Mouse (Mus musculus) kidney, embryonic 14.5 days (tissue): ENCODE data around the gene Gm44502. TPM values are rescaled to one million over a fixed set of nuclear protein-coding genes. Genes with fewer than 3 reads are reported as not detected.

ENCODE experiments used
- ATAC-seq: fragments of 200-750 bp; cut with Nextera tagmentation; 2 replicates; pipeline ENCODE4 v1.8.0; 2017; ENCODE audit warnings: moderate number of reproducible peaks, mild to moderate bottlenecking, moderate TSS enrichment, moderate library complexity; ENCODE audit not compliant: low FRiP score, low TSS enrichment
- H3K27ac ChIP-seq: fragments of 300-500 bp; sonication (generic); 2 replicates; pipeline ENCODE4 v1.5.1; 2014; ENCODE audit warnings: low read depth, mild to moderate bottlenecking, low read length, moderate library complexity, mixed read lengths
- H3K27me3 ChIP-seq: fragments of 300-500 bp; sonication (generic); 2 replicates; pipeline ENCODE4 v1.6.1; 2014; ENCODE audit warnings: mild to moderate bottlenecking, low read length; ENCODE audit not compliant: control insufficient read depth, insufficient read depth
- H3K36me3 ChIP-seq: fragments of 300-500 bp; sonication (generic); 2 replicates; pipeline ENCODE4 v1.6.1; 2014; ENCODE audit warnings: low read length, mixed read lengths; ENCODE audit not compliant: control insufficient read depth, insufficient read depth
- H3K4me1 ChIP-seq: fragments of 300-500 bp; sonication (generic); 2 replicates; pipeline ENCODE4 v1.6.1; 2014; ENCODE audit warnings: low read length, mixed read lengths; ENCODE audit not compliant: control insufficient read depth, insufficient read depth
- H3K4me2 ChIP-seq: fragments of 300-500 bp; sonication (generic); replicated peaks from 2 replicates; pipeline ENCODE4 v1.6.1; 2014; ENCODE audit warnings: low read depth, mild to moderate bottlenecking, low read length
- H3K4me3 ChIP-seq: fragments of 300-500 bp; sonication (generic); 2 replicates; pipeline ENCODE4 v1.5.1; 2014; ENCODE audit warnings: mild to moderate bottlenecking, low read length
- H3K9ac ChIP-seq: fragments of 300-500 bp; sonication (generic); 2 replicates; pipeline ENCODE4 v1.6.1; 2014; ENCODE audit warnings: low read depth, mild to moderate bottlenecking, low read length, moderate library complexity
- H3K9me3 ChIP-seq: fragments of 300-500 bp; sonication (generic); 2 replicates; pipeline ENCODE4 v1.6.1; 2016; ENCODE audit warnings: low read length; ENCODE audit not compliant: control insufficient read depth
- WGBS: fragments of 180-500 bp; shearing (Covaris S2); extraction: QIAGEN DNeasy Blood & Tissue Kit; methylation state at CpG from one replicate; pipeline ENCODE4 v1.1.7; 2014; 5-methylcytosine and 5-hydroxymethylcytosine counted together
- polyA plus RNA-seq: library from polyadenylated mRNA; unstranded; fragments of >200 nt; fragmentation: Nextera tagmentation; extraction: Ambion mirVana; gene quantifications from 2 replicates; pipeline ENCODE4 v1.2.1, GENCODE M21; 2014

Gm44502 gene
- polyA plus RNA-seq, 1 experiment from 2014 or later, result not detected

- no peak for ATAC-seq
- WGBS, result 90% methylated on average over 13 of the region's 13 CpGs
- H3K4me2 ChIP-seq, result no peak overlapping the region
- H3K9ac ChIP-seq, result no peak overlapping the region
- H3K27ac ChIP-seq, result no peak overlapping the region
- H3K4me3 ChIP-seq, result no peak overlapping the region
- peaks cover 55% of the 10 kb centered on the region for H3K36me3 ChIP-seq
- 0 out of 2 replicates have a peak, but pooled peaks cover 4% of the 10 kb centered on the region for H3K4me1 ChIP-seq
- H3K27me3 ChIP-seq, result peaks cover 13% of the 10 kb centered on the region
- H3K9me3 ChIP-seq, result no peaks in the 10 kb centered on the region
Measured at GRCm38 (mm10) chr15:89372068-89372467, 57.4 kb downstream of the Gm44502 start.

Other genes with a start within 250 kb of the Gm44502 start
- 124 and 165 TPM in 2 replicates for gene Plxnb2, start 248.9 kb downstream of the Gm44502 start, polyA plus RNA-seq
- gene Dennd6b, start 233.2 kb downstream of the Gm44502 start, polyA plus RNA-seq, result 15.8 and 16.6 TPM in 2 replicates
- 23.6 and 29.8 TPM in 2 replicates for gene Ppp6r2, start 218.1 kb downstream of the Gm44502 start, polyA plus RNA-seq
- gene Sbf1, start 114.4 kb downstream of the Gm44502 start, polyA plus RNA-seq, result 55.6 and 62.0 TPM in 2 replicates
- 0.43 and 0.44 TPM in 2 replicates for gene Adm2, start 107.0 kb downstream of the Gm44502 start, polyA plus RNA-seq
- gene Miox, start 95.3 kb downstream of the Gm44502 start, polyA plus RNA-seq, result 0.76 TPM in 1 of 2 replicates, not detected in the other
- 28.0 and 48.1 TPM in 2 replicates for gene Lmf2, start 74.0 kb downstream of the Gm44502 start, polyA plus RNA-seq
- 130 and 151 TPM in 2 replicates for gene Ncaph2, start 74.0 kb downstream of the Gm44502 start, polyA plus RNA-seq
- gene Sco2, start 55.9 kb downstream of the Gm44502 start, polyA plus RNA-seq, result 10.2 and 11.4 TPM in 2 replicates
- 1.6 and 1.8 TPM in 2 replicates for gene Tymp, start 52.7 kb downstream of the Gm44502 start, polyA plus RNA-seq
- 0.50 TPM in 1 of 2 replicates, not detected in the other for gene Odf3b, start 50.4 kb downstream of the Gm44502 start, polyA plus RNA-seq
- not detected in 2 replicates for gene Klhdc7b, start 44.8 kb downstream of the Gm44502 start, polyA plus RNA-seq
- not detected in 2 replicates for gene Syce3, start 19.2 kb downstream of the Gm44502 start, polyA plus RNA-seq
- 1.7 and 2.5 TPM in 2 replicates for gene Cpt1b, start 3.8 kb downstream of the Gm44502 start, polyA plus RNA-seq
- 3.1 TPM in 2 replicates for gene C730034F03Rik, start 107 bp downstream of the Gm44502 start, polyA plus RNA-seq
- 51.7 and 57.7 TPM in 2 replicates for gene Chkb, start 212 bp upstream of the Gm44502 start, polyA plus RNA-seq
- gene Mapk8ip2, start 24.2 kb upstream of the Gm44502 start, polyA plus RNA-seq, result 0.34 and 0.37 TPM in 2 replicates
- 11.1 and 12.1 TPM in 2 replicates for gene Arsa, start 47.7 kb upstream of the Gm44502 start, polyA plus RNA-seq
- gene Shank3, start 69.9 kb upstream of the Gm44502 start, polyA plus RNA-seq, result 2.5 and 3.0 TPM in 2 replicates
- 0.32 TPM in 1 of 2 replicates, not detected in the other for gene Acr, start 138.6 kb upstream of the Gm44502 start, polyA plus RNA-seq
- 66.2 and 66.9 TPM in 2 replicates for gene Rabl2, start 162.2 kb upstream of the Gm44502 start, polyA plus RNA-seq